17 mouse cellular contexts compared by ENCODE assay signal in genomic region chrX:42066771-42067170, GRCm38 (mm10). TPM values are rescaled to one million over a fixed set of nuclear protein-coding genes. Genes with fewer than 3 reads are reported as not detected.
A peak's percentile ranks its signal among the peaks of the same experiment; 100 is the strongest.
DNase-seq lines count a peak whose midpoint lies in the region; ATAC-seq and TF ChIP-seq lines count a peak whose summit lies in the region.
"Had no signal": no experiment of that assay in that cellular context is flagged by ENCODE, and none has a peak within 500 bp of the region (broad histone marks: within the 10 kb centered on the region; RNA-seq: fewer than 3 reads in every experiment).

No protein-coding gene starts in this region.

- H3K4me2 ChIP-seq in hindbrain, postnatal 0 days (ENCODE audit: low read depth, low read length), result peak overlapping the region; percentile 48; the same call in 1 of the 2 replicates
- H3K4me2 ChIP-seq in hindbrain, embryonic 12.5 days (replicated peaks), result no peak overlapping the region

- H3K9me3 ChIP-seq in hindbrain, postnatal 0 days (ENCODE audit: low read length), result no peaks in the 10 kb centered on the region
- H3K9me3 ChIP-seq in hindbrain, embryonic 12.5 days (replicated peaks), result no peaks in the 10 kb centered on the region
- H3K9me3 ChIP-seq in ES-Bruce4 (replicated peaks; ENCODE audit: control insufficient read depth, insufficient read depth, low read length, poor library complexity, severe bottlenecking), result no peaks in the 10 kb centered on the region
- H3K9me3 ChIP-seq: embryonic facial prominence, embryonic 12.5 days; heart, embryonic 10.5 days; liver, embryonic 15.5 days; neural tube, embryonic 12.5 days had no signal

- TF ChIP-seq EP300 in ES-Bruce4 (IDR thresholded peaks at IDR 0.05; ENCODE audit: insufficient read depth, low read depth, low read length), result no peak

- no peak for TF ChIP-seq CTCF in hindbrain, postnatal 0 days (IDR thresholded peaks at IDR 0.05; ENCODE audit: low read depth)
- no peak for TF ChIP-seq CTCF in ES-Bruce4 (IDR thresholded peaks at IDR 0.05; ENCODE audit: low read depth, low read length)

- ATAC-seq in hindbrain, postnatal 0 days, result no peak
- ATAC-seq in hindbrain, embryonic 12.5 days (ENCODE audit: low FRiP score), result no peak

- no peak overlapping the region for H3K4me3 ChIP-seq in hindbrain, postnatal 0 days (ENCODE audit: low read length)
- no peak overlapping the region for H3K4me3 ChIP-seq in hindbrain, embryonic 12.5 days
- H3K4me3 ChIP-seq in ES-Bruce4 (ENCODE audit: low read depth, low read length), result no peak overlapping the region

- H3K4me1 ChIP-seq in hindbrain, postnatal 0 days (ENCODE audit: insufficient read depth, low read length), result no peaks in the 10 kb centered on the region
- H3K4me1 ChIP-seq in hindbrain, embryonic 12.5 days, result no peaks in the 10 kb centered on the region; the same call in 1 of the 2 replicates
- no peaks in the 10 kb centered on the region for H3K4me1 ChIP-seq in ES-Bruce4 (ENCODE audit: control insufficient read depth, insufficient read depth, low read length)
- H3K4me1 ChIP-seq: embryonic facial prominence, embryonic 12.5 days had no signal

- no peaks in the 10 kb centered on the region for H3K27me3 ChIP-seq in hindbrain, postnatal 0 days (ENCODE audit: insufficient read depth, low read length)
- no peaks in the 10 kb centered on the region for H3K27me3 ChIP-seq in hindbrain, embryonic 12.5 days
- no peaks in the 10 kb centered on the region for H3K27me3 ChIP-seq in ES-Bruce4 (ENCODE audit: control insufficient read depth, insufficient read depth, low read length, poor library complexity, severe bottlenecking)
- H3K27me3 ChIP-seq: embryonic facial prominence, embryonic 12.5 days; liver, embryonic 15.5 days; neural tube, embryonic 12.5 days had no signal

- WGBS in hindbrain, postnatal 0 days, result 41% methylated on average over 1 of the region's 1 CpGs
- 69% methylated on average over 1 of the region's 1 CpGs for WGBS in hindbrain, embryonic 12.5 days

- no peaks in the 10 kb centered on the region for H3K36me3 ChIP-seq in hindbrain, postnatal 0 days (ENCODE audit: insufficient read depth, low read length)
- H3K36me3 ChIP-seq in hindbrain, embryonic 12.5 days, result no peaks in the 10 kb centered on the region
- no peaks in the 10 kb centered on the region for H3K36me3 ChIP-seq in ES-Bruce4 (ENCODE audit: control insufficient read depth, insufficient read depth, low read length, poor library complexity, severe bottlenecking)
- H3K36me3 ChIP-seq: embryonic facial prominence, embryonic 12.5 days; heart, embryonic 10.5 days; liver, embryonic 15.5 days; neural tube, embryonic 12.5 days had no signal

- peak overlapping the region; percentile 91; the same call in 1 of the 2 replicates for H3K27ac ChIP-seq in hindbrain, postnatal 0 days
- no peak overlapping the region for H3K27ac ChIP-seq in hindbrain, embryonic 12.5 days
- H3K27ac ChIP-seq in ES-Bruce4 (ENCODE audit: insufficient read depth, low read length), result peak overlapping the region; percentile 51
- H3K27ac ChIP-seq: neural tube, embryonic 12.5 days had no signal

- DNase-seq in hindbrain, postnatal 0 days (ENCODE audit: low spot score), result peak; percentile 1
- peak; percentile 41 for DNase-seq in R1 (ENCODE audit: low read depth, low spot score)
- DNase-seq in cerebellum, postnatal 14 days, result peak; percentile 10 to 29
- no peak for DNase-seq in kidney, adult 9 months
- no peak for DNase-seq in layer of hippocampus, adult 8-10 months (ENCODE audit: low spot score in 2 of 2)
- DNase-seq: adrenal gland, postnatal 36 days; gastrocnemius, postnatal 14 days; kidney, postnatal 4 days; lung, postnatal 14 days; right cerebral cortex, postnatal 4 days; thymus, adult 2 months had no signal

- no peak for TF ChIP-seq POLR2A in ES-Bruce4 (IDR thresholded peaks at IDR 0.05; ENCODE audit: insufficient read depth, low read length)

- no peak overlapping the region for H3K9ac ChIP-seq in hindbrain, postnatal 0 days (replicated peaks; ENCODE audit: low read length)
- H3K9ac ChIP-seq in hindbrain, embryonic 12.5 days, result no peak overlapping the region
- H3K9ac ChIP-seq in ES-Bruce4 (ENCODE audit: low read depth, poor library complexity, severe bottlenecking), result no peak overlapping the region
- H3K9ac ChIP-seq: embryonic facial prominence, embryonic 12.5 days; neural tube, embryonic 12.5 days had no signal

RNA-seq across cellular contexts. Expression of gene Xiap, which starts 7.3 kb away (rescaled TPM):
- total RNA-seq in hindbrain, postnatal 0 days (2014; rRNA removed), result 26.6 and 27.9 TPM in 2 replicates
- polyA plus RNA-seq in hindbrain, postnatal 0 days (2015; fragmentation: Nextera tagmentation; extraction: Ambion mirVana), result 9.8 and 10.3 TPM in 2 replicates
- 11.5 and 12.3 TPM in 2 replicates for polyA plus RNA-seq in hindbrain, embryonic 12.5 days (2016; fragmentation: Nextera tagmentation; extraction: Ambion mirVana)
- 41.2 and 48.4 TPM in 2 replicates for polyA plus RNA-seq in ES-Bruce4 (2011; ENCODE audit: insufficient read depth, insufficient read length, low read depth, missing spikeins)
- 10 to 100 TPM; 42.4 to 52.9 (median 47.9) TPM for total RNA-seq in layer of hippocampus, adult 8-10 months (2022)

Comparison
In these comparisons a context has a peak if more than half of its experiments do, and no peak if none do; other contexts are left out.
1. DNase-seq: peak in hindbrain, postnatal 0 days (single experiment), R1 (single experiment) and cerebellum, postnatal 14 days (2 of 2); none in kidney, adult 9 months (single experiment) and layer of hippocampus, adult 8-10 months (0 of 2).